Mouse (Mus musculus) lung, adult 2 months (tissue): Measurements from ENCODE around the gene Vmn2r120. TPM values are rescaled to one million over a fixed set of nuclear protein-coding genes. Genes with fewer than 3 reads are reported as not detected.
"Not testable (repeated sequence)": the region's sequence is repeated elsewhere in the genome, so short reads cannot be mapped to it uniquely, and the experiment has no call there.

Experiments
- DNase-seq: peaks from one replicate; pipeline ENCODE4 v3.0.0; 2022
- H3K4me1 ChIP-seq: fragments of 200-500 bp; 2 replicates; pipeline ENCODE4 v1.6.1; 2011; ENCODE audit warnings: low read length; ENCODE audit not compliant: control insufficient read depth, insufficient read depth
- H3K4me3 ChIP-seq: fragments of 200-500 bp; replicated peaks from 2 replicates; pipeline ENCODE3; 2011; ENCODE audit warnings: low read depth, mild to moderate bottlenecking, control low read depth, low read length; ENCODE audit errors: extremely low read depth
- CTCF ChIP-seq: fragments of 200-500 bp; IDR thresholded peaks from 2 replicates; pipeline ENCODE4 v1.5.1; 2011; ENCODE audit warnings: mild to moderate bottlenecking, low read length, control low read depth; ENCODE audit not compliant: insufficient read depth
- POLR2A ChIP-seq: fragments of 200-500 bp; IDR thresholded peaks from 2 replicates; pipeline ENCODE4 v1.6.1; 2011; ENCODE audit warnings: low read depth, mild to moderate bottlenecking, control low read depth, low read length, borderline replicate concordance; ENCODE audit errors: extremely low read depth
- WGBS: fragments of 180-500 bp; shearing (Covaris S2); methylation state at CpG from one replicate; pipeline ENCODE4 v1.1.7; 2018; 5-methylcytosine and 5-hydroxymethylcytosine counted together
- polyA plus RNA-seq: library from polyadenylated mRNA; depleted of rRNA; stranded (reverse); fragments of >200 nt; gene quantifications from 2 replicates; pipeline ENCODE4 v1.2.3, GENCODE M21; 2012; rRNA removed

Vmn2r120 gene
- not detected in 2 replicates for polyA plus RNA-seq

- no peaks in the 10 kb centered on the region for H3K4me1 ChIP-seq
- no peak within 1 kb of the TSS for H3K4me3 ChIP-seq
- TF ChIP-seq POLR2A (no peak), CTCF (no peak)
- WGBS: 84% methylated on average over 1 of the region's 1 CpGs
- DNase-seq: no peak
These were observed at the start of gene Vmn2r120 for GRCm38 (mm10) chr17:57545405-57545804. TSS of gene Vmn2r120 (minus strand) at chr17:57545505.

- 82% methylated on average over 6 of the region's 6 CpGs for WGBS
- not testable (repeated sequence) for H3K4me3 ChIP-seq, DNase-seq, H3K4me1 ChIP-seq
These were observed 42.0 kb upstream of the Vmn2r120 start for GRCm38 (mm10) chr17:57587273-57587672.

GRCm38 (mm10) chr17:57574075-57574705, 28.9 kb upstream of the Vmn2r120 start:
- TF ChIP-seq CTCF (no peak), POLR2A (no peak)
- WGBS: 57% methylated on average over 16 of the region's 16 CpGs
- DNase-seq: no peak
- Histone ChIP-seq H3K4me3 (no peak overlapping the region), H3K4me1 (no peaks in the 10 kb centered on the region)

Other genes starting within 250 kb of the Vmn2r120 start
- gene Adgre1, start 186.8 kb downstream of the Vmn2r120 start, polyA plus RNA-seq: 10.6 and 16.9 TPM in 2 replicates
- gene Gm21834, start 196.7 kb upstream of the Vmn2r120 start, polyA plus RNA-seq: not detected in 2 replicates
- not detected in 2 replicates for gene Cntnap5c, start 224.1 kb upstream of the Vmn2r120 start, polyA plus RNA-seq